Mouse (Mus musculus) cerebellum, adult (tissue): ENCODE measurements around the gene 1700022I11Rik.
A peak's percentile ranks its signal among the peaks of the same experiment; 100 is the strongest.

Experiments used
- ATAC-seq: cut with Nextera tagmentation; 2 replicates; pipeline ENCODE4 v1.9.2; 2017; ENCODE audit warnings: mild to moderate bottlenecking, moderate library complexity, mixed read lengths; ENCODE audit not compliant: insufficient number of reproducible peaks, low FRiP score, low TSS enrichment

The 1700022I11Rik gene

GRCm38 (mm10) chr4:42969304-42969703 is at the start of gene 1700022I11Rik:
TSS of gene 1700022I11Rik (plus strand) at chr4:42969604.
- no peak for ATAC-seq

GRCm38 (mm10) chr4:42920726-42921125 is 48.7 kb upstream of the 1700022I11Rik start:
- no peak for ATAC-seq

- no peak for ATAC-seq
Observed at GRCm38 (mm10) chr4:42921536-42921935, 47.9 kb upstream of the 1700022I11Rik start.

GRCm38 (mm10) chr4:42922056-42922455 is 47.3 kb upstream of the 1700022I11Rik start:
- ATAC-seq = no peak

GRCm38 (mm10) chr4:42922461-42922860 is 46.9 kb upstream of the 1700022I11Rik start:
- no peak for ATAC-seq

GRCm38 (mm10) chr4:42924095-42924710 is 45.2 kb upstream of the 1700022I11Rik start:
- ATAC-seq = no peak

GRCm38 (mm10) chr4:42928209-42928608 is 41.2 kb upstream of the 1700022I11Rik start:
- ATAC-seq = no peak

- ATAC-seq = no peak
Observed at GRCm38 (mm10) chr4:42928952-42929351, 40.5 kb upstream of the 1700022I11Rik start.

GRCm38 (mm10) chr4:42932229-42932969 is 37.0 kb upstream of the 1700022I11Rik start:
- ATAC-seq = no peak

GRCm38 (mm10) chr4:42933630-42934029 is 35.8 kb upstream of the 1700022I11Rik start:
- no peak for ATAC-seq

- ATAC-seq = no peak
Observed at GRCm38 (mm10) chr4:42941396-42941795, 28.0 kb upstream of the 1700022I11Rik start.

GRCm38 (mm10) chr4:42943341-42943740 is 26.1 kb upstream of the 1700022I11Rik start:
- ATAC-seq = no peak

- ATAC-seq = no peak
Observed at GRCm38 (mm10) chr4:42944185-42944584, 25.2 kb upstream of the 1700022I11Rik start.

GRCm38 (mm10) chr4:42945043-42945442 is 24.4 kb upstream of the 1700022I11Rik start:
- no peak for ATAC-seq

- no peak for ATAC-seq
Observed at GRCm38 (mm10) chr4:42945445-42945844, 24.0 kb upstream of the 1700022I11Rik start.

GRCm38 (mm10) chr4:42945952-42946351 is 23.5 kb upstream of the 1700022I11Rik start:
- no peak for ATAC-seq

GRCm38 (mm10) chr4:42946733-42947290 is 22.6 kb upstream of the 1700022I11Rik start:
- no peak for ATAC-seq

GRCm38 (mm10) chr4:42948527-42948926 is 20.9 kb upstream of the 1700022I11Rik start:
- no peak for ATAC-seq

- no peak for ATAC-seq
Observed at GRCm38 (mm10) chr4:42949051-42949675, 20.2 kb upstream of the 1700022I11Rik start.

- ATAC-seq = peak; percentile 93
Observed at GRCm38 (mm10) chr4:42949676-42950051, 19.7 kb upstream of the 1700022I11Rik start, which contains the start of gene Dnajb5. TSS of gene Dnajb5 (plus strand) at chr4:42949814.

- peak; percentile 4; the same call in 1 of the 2 replicates for ATAC-seq
Observed at GRCm38 (mm10) chr4:42950065-42950558, 19.3 kb upstream of the 1700022I11Rik start.
